Mouse (Mus musculus) thymus, adult 18-20 months (tissue): ENCODE measurements around the gene Ctps.

ENCODE experiments used
- DNase-seq, 2 experiments: peaks; one replicate each; pipeline ENCODE4 v3.0.0; 2022; ENCODE audit warnings: mixed read lengths in 2 of 2

Ctps gene

GRCm38 (mm10) chr4:120570438-120571069 is 478 bp upstream of the Ctps start:
- DNase-seq: no peak

DNA sequence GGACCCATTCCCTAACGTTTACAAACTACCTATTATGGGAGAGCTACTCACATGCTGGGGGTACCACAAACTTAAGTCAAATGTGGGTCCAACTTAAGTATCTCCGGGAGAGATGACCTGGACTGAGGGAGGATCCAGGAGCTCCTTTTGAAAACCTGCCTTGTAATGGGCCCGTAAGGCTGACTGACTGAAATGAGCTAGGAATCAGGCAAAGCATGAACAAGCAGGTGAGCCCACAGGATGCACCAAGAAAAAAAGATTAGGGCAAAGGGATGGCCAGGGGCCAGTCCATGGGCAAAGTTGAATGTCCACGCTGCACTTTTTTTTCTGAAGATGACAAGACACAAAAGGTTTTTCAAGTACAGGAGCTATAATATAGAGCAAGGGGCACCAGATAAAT is 1.1 kb downstream of the Ctps start:
- no peak for DNase-seq

GRCm38 (mm10) chr4:120568005-120568404 is 2.1 kb downstream of the Ctps start:
- DNase-seq: no peak

DNA sequence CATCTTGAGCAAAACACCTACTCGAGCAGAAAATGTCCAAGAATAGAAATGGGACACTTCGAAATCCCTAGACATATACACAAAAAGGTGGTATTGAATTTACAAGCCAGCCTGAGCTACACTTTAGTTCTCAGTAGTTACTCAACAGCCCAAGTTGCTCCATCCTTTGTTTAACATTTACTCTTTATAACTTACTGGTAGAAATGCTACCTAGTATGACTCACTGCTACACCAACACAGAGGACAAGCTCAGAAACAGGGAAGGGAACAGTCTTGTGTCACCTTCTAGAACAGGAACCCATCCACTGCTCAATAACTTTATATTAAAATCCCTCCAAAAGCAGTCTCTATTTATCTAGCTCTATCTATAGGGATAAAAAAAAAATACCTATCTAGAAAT is 4.3 kb downstream of the Ctps start:
- no peak for DNase-seq

- DNase-seq: no peak
These were observed 13.5 kb downstream of the Ctps start for GRCm38 (mm10) chr4:120556592-120556991.

GRCm38 (mm10) chr4:120544896-120545295 is 25.2 kb downstream of the Ctps start:
- no peak for DNase-seq

DNA sequence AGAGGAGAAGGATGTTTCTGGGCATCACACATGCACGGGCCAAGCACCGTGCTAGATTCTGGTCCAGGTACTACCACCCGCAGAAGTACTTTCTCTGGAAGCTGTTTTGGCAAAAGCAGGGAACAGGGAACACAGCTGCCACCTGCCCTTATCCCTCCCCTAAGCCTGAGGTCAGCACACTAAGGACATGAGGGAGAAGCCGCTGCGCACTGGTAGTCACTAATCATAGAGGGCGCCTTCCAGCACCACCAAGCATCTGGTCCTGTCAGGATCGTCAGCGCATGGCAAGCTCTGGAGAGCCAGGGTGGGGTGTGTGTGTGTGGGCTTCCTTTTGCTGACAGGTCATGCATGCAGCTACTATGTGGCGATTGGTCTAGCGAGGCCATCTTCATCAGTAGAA is 31.4 kb downstream of the Ctps start:
- DNase-seq: no peak

DNA sequence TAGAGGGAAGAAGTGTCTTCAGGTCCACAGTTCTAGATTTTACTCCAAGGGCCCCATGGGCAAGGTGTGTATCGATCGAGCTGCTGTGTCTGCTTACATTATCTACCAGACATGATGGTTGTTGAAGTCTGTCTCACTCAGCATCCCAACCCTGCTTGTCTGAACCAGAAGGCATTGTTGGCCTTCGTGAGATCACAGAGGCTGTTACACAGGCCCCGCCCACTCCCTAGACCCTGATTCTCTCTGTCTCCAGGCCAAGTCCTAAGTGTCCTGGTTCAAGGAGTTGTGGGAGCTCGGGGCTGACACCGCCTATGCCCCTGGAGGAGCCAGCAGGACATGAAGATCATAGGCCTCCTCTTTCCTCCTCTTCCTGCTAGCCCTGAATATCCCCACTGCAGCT is 38.1 kb downstream of the Ctps start, which contains the start of gene Slfnl1:
Gene Slfnl1, plus strand, starts transcription at position 246 of the 400 bp plus-strand sequence.
- DNase-seq: no peak

- DNase-seq: no peak
These were observed 41.9 kb downstream of the Ctps start for GRCm38 (mm10) chr4:120528171-120528570.

DNA sequence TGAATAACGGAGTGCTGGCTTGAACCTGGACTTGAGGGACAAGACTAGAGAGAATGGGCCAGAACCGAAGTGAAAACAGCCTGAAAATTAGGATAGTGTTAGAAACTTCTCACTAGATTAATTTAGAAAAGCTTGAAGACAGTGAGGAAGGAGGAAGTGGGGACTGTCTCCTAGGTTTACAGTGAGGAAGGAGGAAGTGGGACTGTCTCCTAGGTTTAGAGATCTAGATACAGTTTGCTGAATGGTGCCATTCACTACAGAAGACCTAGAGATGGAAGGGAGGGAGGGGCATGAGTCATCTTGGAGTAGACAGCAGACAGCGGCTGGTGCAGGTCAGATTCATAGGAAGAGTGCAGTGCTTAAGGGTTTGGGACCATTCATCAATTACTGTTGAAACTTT is 47.0 kb downstream of the Ctps start:
- DNase-seq: no peak

- DNase-seq: no peak
These were observed 47.7 kb downstream of the Ctps start for GRCm38 (mm10) chr4:120522351-120522750.

- no peak for DNase-seq
These were observed 48.3 kb downstream of the Ctps start for GRCm38 (mm10) chr4:120521761-120522160.

DNA sequence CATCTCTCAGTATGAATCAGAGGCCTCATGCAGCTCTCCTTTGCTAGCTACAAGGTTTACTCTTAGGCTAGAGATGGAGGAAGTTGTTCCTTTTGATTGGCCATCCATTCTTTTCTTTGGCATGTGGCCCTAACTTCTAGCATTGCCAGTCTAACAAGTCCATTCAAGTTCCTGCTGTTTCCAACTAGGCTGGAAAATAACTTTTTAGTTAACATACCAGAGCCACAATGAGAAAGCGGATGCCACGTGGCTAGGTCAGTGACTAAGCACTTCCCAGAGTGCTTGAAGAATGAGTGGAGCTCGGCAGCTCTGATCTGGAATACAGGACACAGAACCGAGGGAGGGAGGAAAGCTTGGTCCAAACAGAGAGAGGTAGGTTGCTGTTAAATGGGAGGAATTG is 52.7 kb downstream of the Ctps start:
- DNase-seq: no peak

GRCm38 (mm10) chr4:120516907-120517306 is 53.2 kb downstream of the Ctps start:
- DNase-seq: no peak

DNA sequence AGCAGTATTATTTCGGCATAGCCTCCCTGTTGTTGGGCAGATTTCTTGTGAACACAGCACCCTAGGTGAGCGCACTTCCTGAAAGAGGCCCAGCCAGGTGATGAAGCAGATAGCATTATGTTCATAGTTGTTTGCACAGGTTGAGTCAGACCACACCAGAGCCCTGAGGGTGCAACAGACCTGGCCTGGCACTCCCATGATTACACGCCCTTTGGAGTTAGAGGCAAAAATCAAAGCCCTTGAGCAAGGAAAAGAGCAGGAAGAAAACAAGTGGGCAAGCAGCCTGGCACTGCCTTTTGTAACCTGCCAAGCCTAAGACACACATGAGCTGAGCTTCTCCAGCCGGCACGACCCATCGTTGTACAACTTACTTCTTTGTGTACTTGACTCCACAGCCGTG is 53.6 kb downstream of the Ctps start:
- no peak for DNase-seq

GRCm38 (mm10) chr4:120514366-120514765 is 55.7 kb downstream of the Ctps start:
- DNase-seq: no peak

DNA sequence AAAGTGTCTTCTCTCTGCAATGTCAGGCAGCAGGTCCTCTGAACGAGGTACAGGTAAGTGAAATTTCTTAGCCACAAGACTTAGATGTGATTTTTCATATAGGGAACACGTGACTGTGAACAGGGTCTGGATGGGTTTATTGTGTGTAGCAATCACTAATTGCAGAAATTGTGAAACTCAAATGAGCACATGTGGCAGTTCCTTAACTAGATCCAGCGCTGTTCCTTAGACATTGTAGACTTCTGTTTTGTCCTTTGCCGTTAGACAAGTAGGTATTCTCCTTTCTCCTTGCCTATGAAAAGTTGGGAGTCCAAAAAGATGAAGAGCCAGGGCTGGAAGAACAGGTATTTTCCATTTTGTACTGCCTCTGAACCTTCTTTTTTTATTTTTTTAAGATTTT is 58.9 kb downstream of the Ctps start:
- DNase-seq: no peak

DNA sequence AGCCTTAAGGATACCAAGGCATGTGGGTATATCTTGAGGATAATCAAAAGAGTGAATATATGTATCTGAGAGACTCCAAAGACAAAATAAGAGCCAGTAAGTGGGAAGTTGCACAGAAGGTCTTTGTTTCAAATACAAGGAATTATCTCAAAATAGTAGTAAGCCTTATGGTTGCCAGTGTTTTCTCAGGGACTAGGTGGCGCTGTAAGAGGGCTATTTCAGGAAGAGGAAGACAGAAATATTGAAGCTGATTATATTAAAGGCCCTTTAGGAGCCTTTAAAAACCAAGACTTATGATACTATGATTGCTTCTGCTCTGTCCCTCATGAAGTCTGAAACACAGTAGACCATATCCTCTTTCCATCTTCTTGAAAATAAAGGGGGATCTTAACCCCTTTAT is 63.1 kb downstream of the Ctps start:
- no peak for DNase-seq
